Mouse (Mus musculus): Measurements from ENCODE around the gene Arid3c. TPM values are rescaled to one million over a fixed set of nuclear protein-coding genes. Genes with fewer than 3 reads are reported as not detected.
A peak's percentile ranks its signal among the peaks of the same experiment; 100 is the strongest.

Arid3c gene
- polyA plus RNA-seq, 1 experiment, result not detected

GRCm38 (mm10) chr4:41726826-41727621 is 3.9 kb downstream of the Arid3c start:
- TF ChIP-seq CTCF (conservative IDR thresholded peaks at IDR 0.05; ENCODE audit: insufficient read depth, insufficient read length, low read depth, low read length), result no peak
- TF ChIP-seq POLR2A (IDR thresholded peaks at IDR 0.05; ENCODE audit: low read depth, low read length), result no peak
- Histone ChIP-seq H3K4me3 (ENCODE audit: insufficient read depth, low read depth, low read length) (no peak overlapping the region), H3K36me3 (ENCODE audit: control insufficient read depth, insufficient read depth, low read length) (no peaks in the 10 kb centered on the region), H3K27ac (ENCODE audit: insufficient read depth, low read depth, low read length) (no peak overlapping the region), H3K4me1 (ENCODE audit: control insufficient read depth, insufficient read depth, low read length) (peaks cover 1% of the 10 kb centered on the region; the same call in 1 of the 2 replicates), H3K27me3 (replicated peaks; ENCODE audit: control insufficient read depth, insufficient read depth, low read length) (peaks cover 5% of the 10 kb centered on the region)
- no peak for DNase-seq
- WGBS, result 28% methylated on average over 20 of the region's 20 CpGs

- H3K4me3 ChIP-seq (ENCODE audit: insufficient read depth, low read depth, low read length), result peak within 1 kb of the TSS; percentile 97
- H3K4me1 ChIP-seq (ENCODE audit: control insufficient read depth, insufficient read depth, low read length), result peaks cover 3% of the 10 kb centered on the region; the same call in 1 of the 2 replicates
- H3K27ac ChIP-seq (ENCODE audit: insufficient read depth, low read depth, low read length), result no peak within 1 kb of the TSS
- H3K27me3 ChIP-seq (replicated peaks; ENCODE audit: control insufficient read depth, insufficient read depth, low read length), result no peaks in the 10 kb centered on the region; the same call in 1 of the 2 replicates
- H3K36me3 ChIP-seq (ENCODE audit: control insufficient read depth, insufficient read depth, low read length), result no peaks in the 10 kb centered on the region
- no peak for TF ChIP-seq CTCF (conservative IDR thresholded peaks at IDR 0.05; ENCODE audit: insufficient read depth, insufficient read length, low read depth, low read length)
- peak; percentile 48 for TF ChIP-seq POLR2A (IDR thresholded peaks at IDR 0.05; ENCODE audit: low read depth, low read length)
- under 1% methylated on average over 27 of the region's 27 CpGs for WGBS
- DNase-seq, result peak; percentile 97
These were observed 8.0 kb downstream of the Arid3c start, which contains the start of gene Dctn3 for GRCm38 (mm10) chr4:41722918-41723351. Gene Dctn3, minus strand, starts transcription at chr4:41723170.

GRCm38 (mm10) chr4:41716834-41717233 is 14.1 kb downstream of the Arid3c start:
- no peak for TF ChIP-seq POLR2A (IDR thresholded peaks at IDR 0.05; ENCODE audit: low read depth, low read length)
- TF ChIP-seq CTCF (conservative IDR thresholded peaks at IDR 0.05; ENCODE audit: insufficient read depth, insufficient read length, low read depth, low read length), result no peak
- Histone ChIP-seq H3K27ac (ENCODE audit: insufficient read depth, low read depth, low read length) (no peak overlapping the region), H3K4me3 (ENCODE audit: insufficient read depth, low read depth, low read length) (no peak overlapping the region), H3K27me3 (replicated peaks; ENCODE audit: control insufficient read depth, insufficient read depth, low read length) (no peaks in the 10 kb centered on the region), H3K4me1 (ENCODE audit: control insufficient read depth, insufficient read depth, low read length) (peaks cover 2% of the 10 kb centered on the region; the same call in 1 of the 2 replicates), H3K36me3 (ENCODE audit: control insufficient read depth, insufficient read depth, low read length) (no peaks in the 10 kb centered on the region)
- WGBS, result 84% methylated on average over 6 of the region's 6 CpGs
- DNase-seq, result no peak

GRCm38 (mm10) chr4:41715596-41715995 is 15.3 kb downstream of the Arid3c start:
- WGBS, result 84% methylated on average over 5 of the region's 5 CpGs
- H3K27me3 ChIP-seq (replicated peaks; ENCODE audit: control insufficient read depth, insufficient read depth, low read length), result no peaks in the 10 kb centered on the region
- no peaks in the 10 kb centered on the region for H3K36me3 ChIP-seq (ENCODE audit: control insufficient read depth, insufficient read depth, low read length)
- no peak overlapping the region for H3K27ac ChIP-seq (ENCODE audit: insufficient read depth, low read depth, low read length)
- H3K4me3 ChIP-seq (ENCODE audit: insufficient read depth, low read depth, low read length), result no peak overlapping the region
- peaks cover 2% of the 10 kb centered on the region; the same call in 1 of the 2 replicates for H3K4me1 ChIP-seq (ENCODE audit: control insufficient read depth, insufficient read depth, low read length)
- TF ChIP-seq POLR2A (IDR thresholded peaks at IDR 0.05; ENCODE audit: low read depth, low read length), result no peak
- peak; percentile 44 for TF ChIP-seq CTCF (conservative IDR thresholded peaks at IDR 0.05; ENCODE audit: insufficient read depth, insufficient read length, low read depth, low read length)
- peak; percentile 63 for DNase-seq

- no peak for TF ChIP-seq POLR2A (IDR thresholded peaks at IDR 0.05; ENCODE audit: low read depth, low read length)
- no peak for TF ChIP-seq CTCF (conservative IDR thresholded peaks at IDR 0.05; ENCODE audit: insufficient read depth, insufficient read length, low read depth, low read length)
- 75% methylated on average over 8 of the region's 8 CpGs for WGBS
- H3K4me1 ChIP-seq (ENCODE audit: control insufficient read depth, insufficient read depth, low read length), result peaks cover 2% of the 10 kb centered on the region; the same call in 1 of the 2 replicates
- no peaks in the 10 kb centered on the region for H3K36me3 ChIP-seq (ENCODE audit: control insufficient read depth, insufficient read depth, low read length)
- no peak overlapping the region for H3K27ac ChIP-seq (ENCODE audit: insufficient read depth, low read depth, low read length)
- no peak for DNase-seq
- no peaks in the 10 kb centered on the region for H3K27me3 ChIP-seq (replicated peaks; ENCODE audit: control insufficient read depth, insufficient read depth, low read length)
- H3K4me3 ChIP-seq (ENCODE audit: insufficient read depth, low read depth, low read length), result no peak overlapping the region
These were observed 15.9 kb downstream of the Arid3c start for GRCm38 (mm10) chr4:41715082-41715481.

- TF ChIP-seq CTCF (conservative IDR thresholded peaks at IDR 0.05; ENCODE audit: insufficient read depth, insufficient read length, low read depth, low read length) (peak; percentile 82), POLR2A (IDR thresholded peaks at IDR 0.05; ENCODE audit: low read depth, low read length) (no peak)
- Histone ChIP-seq H3K4me3 (ENCODE audit: insufficient read depth, low read depth, low read length) (no peak overlapping the region), H3K27ac (ENCODE audit: insufficient read depth, low read depth, low read length) (no peak overlapping the region), H3K4me1 (ENCODE audit: control insufficient read depth, insufficient read depth, low read length) (peaks cover 2% of the 10 kb centered on the region; the same call in 1 of the 2 replicates), H3K27me3 (replicated peaks; ENCODE audit: control insufficient read depth, insufficient read depth, low read length) (no peaks in the 10 kb centered on the region), H3K36me3 (ENCODE audit: control insufficient read depth, insufficient read depth, low read length) (no peaks in the 10 kb centered on the region)
- peak; percentile 78 for DNase-seq
- 13% methylated on average over 8 of the region's 8 CpGs for WGBS
These were observed 16.7 kb downstream of the Arid3c start for GRCm38 (mm10) chr4:41714276-41714675.
